Mouse (Mus musculus) liver, adult 2 months (tissue): ENCODE measurements around the gene Irf2. TPM values are rescaled to one million over a fixed set of nuclear protein-coding genes. Genes with fewer than 3 reads are reported as not detected.

Source experiments
- DNase-seq: peaks from one replicate; pipeline ENCODE4 v3.0.0-alpha.2; 2011; ENCODE audit warnings: low read depth, low spot score; ENCODE audit errors: extremely low read depth
- H3K27ac ChIP-seq: fragments of 200-500 bp; replicated peaks from 2 replicates; pipeline ENCODE4 v1.5.1; 2012; ENCODE audit warnings: low read depth, mild to moderate bottlenecking, control low read depth, inconsistent platforms, low read length; ENCODE audit not compliant: insufficient read depth
- H3K27me3 ChIP-seq: fragments of 200-500 bp; 2 replicates; pipeline ENCODE4 v1.6.1; 2012; ENCODE audit warnings: mild to moderate bottlenecking, moderate library complexity, low read length, inconsistent platforms; ENCODE audit not compliant: control insufficient read depth, insufficient read depth
- H3K36me3 ChIP-seq: fragments of 200-500 bp; 2 replicates; pipeline ENCODE4 v1.6.1; 2012; ENCODE audit warnings: low read length, inconsistent platforms; ENCODE audit not compliant: control insufficient read depth, insufficient read depth
- H3K4me1 ChIP-seq: fragments of 200-500 bp; 2 replicates; pipeline ENCODE4 v1.6.1; 2011; ENCODE audit warnings: low read length; ENCODE audit not compliant: control insufficient read depth, insufficient read depth
- H3K4me3 ChIP-seq: fragments of 200-500 bp; 2 replicates; pipeline ENCODE4 v1.5.1; 2011; ENCODE audit warnings: low read depth, mild to moderate bottlenecking, control low read depth, low read length, moderate library complexity; ENCODE audit not compliant: insufficient read depth
- H3K79me2 ChIP-seq: fragments of 200-500 bp; 2 replicates; pipeline ENCODE4 v1.6.1; 2012; ENCODE audit warnings: inconsistent platforms, mild to moderate bottlenecking, low read length, moderate library complexity; ENCODE audit not compliant: control insufficient read depth, insufficient read depth
- H3K9ac ChIP-seq: fragments of 200-500 bp; 2 replicates; pipeline ENCODE4 v1.6.1; 2012; ENCODE audit warnings: low read depth, mild to moderate bottlenecking, control low read depth, inconsistent platforms, low read length
- CTCF ChIP-seq: fragments of 200-500 bp; IDR thresholded peaks from 2 replicates; pipeline ENCODE4 v1.5.1; 2011; ENCODE audit warnings: low read depth, low read length, control low read depth
- POLR2A ChIP-seq: fragments of 200-500 bp; IDR thresholded peaks from 2 replicates; pipeline ENCODE4 v1.6.1; 2011; ENCODE audit warnings: low read length, control low read depth; ENCODE audit not compliant: insufficient read depth; ENCODE audit errors: extremely low read depth
- WGBS: fragments of 180-500 bp; shearing (Covaris S2); methylation state at CpG from one replicate; pipeline ENCODE4 v1.1.7; 2018; 5-methylcytosine and 5-hydroxymethylcytosine counted together
- polyA plus RNA-seq: library from polyadenylated mRNA; depleted of rRNA; stranded (reverse); fragments of >200 nt; gene quantifications from 2 replicates; pipeline ENCODE4 v1.2.3, GENCODE M21; 2012
- total RNA-seq: library from RNA; depleted of rRNA; stranded (reverse); fragments of >200 nt; gene quantifications from 2 replicates; pipeline ENCODE4 v1.2.3, GENCODE M21; 2014

Irf2 gene
- total and polyA plus RNA-seq, 2 experiments = 13.7 to 23.4 TPM

GRCm38 (mm10) chr8:46799706-46800105 lies 60.2 kb downstream of the Irf2 start:
- Histone ChIP-seq H3K4me1 (peaks cover 22% of the 10 kb centered on the region), H3K27me3 (no peaks in the 10 kb centered on the region), H3K27ac (no peak overlapping the region), H3K4me3 (no peak overlapping the region), H3K9ac (no peak overlapping the region), H3K36me3 (peaks cover 32% of the 10 kb centered on the region), H3K79me2 (peaks cover 23% of the 10 kb centered on the region; the same call in 1 of the 2 replicates)
- DNase-seq = peak; percentile 71
- TF ChIP-seq POLR2A (no peak), CTCF (no peak)
- WGBS = 4% methylated on average over 2 of the region's 2 CpGs

GRCm38 (mm10) chr8:46801153-46801684 lies 61.7 kb downstream of the Irf2 start:
- 23% methylated on average over 1 of the region's 1 CpGs for WGBS
- peaks cover 24% of the 10 kb centered on the region for H3K4me1 ChIP-seq
- peaks cover 27% of the 10 kb centered on the region for H3K36me3 ChIP-seq
- no peak overlapping the region for H3K9ac ChIP-seq
- peak; percentile 69 for DNase-seq
- no peaks in the 10 kb centered on the region for H3K27me3 ChIP-seq
- peak overlapping the region; percentile 59 for H3K27ac ChIP-seq
- no peak overlapping the region for H3K4me3 ChIP-seq
- H3K79me2 ChIP-seq = peaks cover 26% of the 10 kb centered on the region; the same call in 1 of the 2 replicates
- TF ChIP-seq POLR2A (no peak), CTCF (no peak)

GRCm38 (mm10) chr8:46802009-46802408 lies 62.5 kb downstream of the Irf2 start:
- H3K4me1 ChIP-seq = peaks cover 24% of the 10 kb centered on the region
- no peak overlapping the region for H3K9ac ChIP-seq
- WGBS = 52% methylated on average over 2 of the region's 2 CpGs
- peak overlapping the region; percentile 44; the same call in 1 of the 2 replicates for H3K27ac ChIP-seq
- no peaks in the 10 kb centered on the region for H3K27me3 ChIP-seq
- TF ChIP-seq CTCF (no peak), POLR2A (no peak)
- DNase-seq = no peak
- no peak overlapping the region for H3K4me3 ChIP-seq
- peaks cover 28% of the 10 kb centered on the region for H3K36me3 ChIP-seq
- H3K79me2 ChIP-seq = peaks cover 26% of the 10 kb centered on the region; the same call in 1 of the 2 replicates

- Histone ChIP-seq H3K79me2 (peaks cover 18% of the 10 kb centered on the region; the same call in 1 of the 2 replicates), H3K27ac (no peak overlapping the region), H3K4me1 (peaks cover 19% of the 10 kb centered on the region), H3K27me3 (no peaks in the 10 kb centered on the region), H3K9ac (no peak overlapping the region), H3K4me3 (no peak overlapping the region), H3K36me3 (peaks cover 33% of the 10 kb centered on the region)
- DNase-seq = peak; percentile 96
- TF ChIP-seq POLR2A = no peak
- no peak for TF ChIP-seq CTCF
- 30% methylated on average over 5 of the region's 5 CpGs for WGBS
Measured at GRCm38 (mm10) chr8:46804721-46805120, 65.2 kb downstream of the Irf2 start.

- TF ChIP-seq POLR2A = no peak
- TF ChIP-seq CTCF = no peak
- Histone ChIP-seq H3K27ac (no peak overlapping the region), H3K79me2 (peaks cover 3% of the 10 kb centered on the region; the same call in 1 of the 2 replicates), H3K9ac (no peak overlapping the region), H3K36me3 (peaks cover 68% of the 10 kb centered on the region), H3K4me1 (no peaks in the 10 kb centered on the region), H3K4me3 (no peak overlapping the region), H3K27me3 (no peaks in the 10 kb centered on the region)
- DNase-seq = peak; percentile 42
- WGBS = 82% methylated on average over 11 of the region's 11 CpGs
Measured at GRCm38 (mm10) chr8:46811021-46811622, 71.6 kb downstream of the Irf2 start.

- peaks cover 3% of the 10 kb centered on the region; the same call in 1 of the 2 replicates for H3K79me2 ChIP-seq
- no peak overlapping the region for H3K27ac ChIP-seq
- 87% methylated on average over 2 of the region's 2 CpGs for WGBS
Measured at GRCm38 (mm10) chr8:46811944-46812343, 72.4 kb downstream of the Irf2 start.

More at GRCm38 (mm10) chr8:46811944-46812343, 72.4 kb downstream of the Irf2 start:
- H3K9ac ChIP-seq = no peak overlapping the region
- H3K4me1 ChIP-seq = peaks cover 3% of the 10 kb centered on the region; the same call in 1 of the 2 replicates
- TF ChIP-seq POLR2A (no peak), CTCF (no peak)
- no peak for DNase-seq
- no peaks in the 10 kb centered on the region for H3K27me3 ChIP-seq
- H3K4me3 ChIP-seq = no peak overlapping the region
- peaks cover 67% of the 10 kb centered on the region for H3K36me3 ChIP-seq
